Mouse (Mus musculus) liver, embryonic 14.5 days (tissue): ENCODE data around the gene Mex3d.

Experiments used
- CTCF ChIP-seq: IDR thresholded peaks from 2 replicates; pipeline ENCODE4 v1.5.1; 2016; ENCODE audit warnings: antibody characterized with exemption, low read depth, control low read depth
- EP300 ChIP-seq: IDR thresholded peaks from 2 replicates; pipeline ENCODE4 v1.6.1; 2016; ENCODE audit warnings: antibody characterized with exemption, low read depth

GRCm38 (mm10) chr10:80432387-80432785 lies 44.9 kb upstream of the Mex3d start:
- no peak for TF ChIP-seq CTCF
- TF ChIP-seq EP300 = no peak
